Mouse (Mus musculus): ENCODE data around the gene Gm48552.

The Gm48552 gene

DNA sequence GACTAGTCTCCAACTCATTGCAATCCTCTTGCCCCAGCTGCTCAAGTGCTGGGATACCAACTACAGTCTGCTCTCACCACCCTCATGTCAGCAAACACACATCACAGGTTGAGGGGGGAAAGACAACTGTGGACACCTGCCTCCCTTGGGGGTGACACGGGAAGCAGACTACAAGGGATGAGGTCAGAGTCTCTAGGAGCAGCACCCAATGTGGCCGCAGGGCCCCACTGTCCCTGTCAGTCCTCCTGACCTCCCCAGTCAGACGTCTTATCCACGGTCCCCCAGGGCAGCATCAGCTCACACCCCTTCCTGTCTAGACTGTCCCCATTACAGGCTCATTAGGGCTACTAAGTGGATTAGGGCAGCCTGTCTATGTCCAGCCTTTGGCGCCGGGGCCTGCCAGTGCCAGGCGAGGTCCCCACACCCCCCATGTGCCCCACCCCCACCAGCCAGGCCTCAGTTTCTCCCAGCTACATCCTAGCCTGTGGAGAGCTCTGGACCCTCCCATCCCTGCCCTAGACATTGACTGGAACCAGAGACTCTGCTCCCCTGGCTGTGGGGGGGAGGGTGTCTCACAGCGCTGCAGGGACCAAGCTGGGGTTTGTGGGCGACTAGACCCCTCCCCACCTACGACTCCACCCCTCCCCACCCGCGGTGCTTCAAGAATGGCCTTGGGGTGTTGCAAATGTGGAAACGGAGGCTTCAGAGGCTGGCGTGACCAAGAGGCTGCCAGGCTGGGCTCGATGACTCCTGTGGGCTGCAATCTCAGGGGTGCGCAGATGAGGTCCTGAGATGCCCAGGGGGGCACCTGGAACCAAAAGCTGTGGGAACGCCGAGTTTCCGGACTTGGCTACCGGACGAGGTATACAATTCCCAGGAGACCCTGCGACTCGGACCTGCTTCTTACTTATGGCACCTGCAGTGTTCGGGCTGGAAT is 18.0 kb downstream of the Gm48552 start:
- DNase-seq (ENCODE audit: low spot score): no peak

- peak; percentile 56 for DNase-seq (ENCODE audit: low spot score)
Measured at GRCm38 (mm10) chr10:81407539-81408423, 19.0 kb downstream of the Gm48552 start.

GRCm38 (mm10) chr10:81408424-81408729 is 19.6 kb downstream of the Gm48552 start:
- DNase-seq (ENCODE audit: low spot score): no peak

DNA sequence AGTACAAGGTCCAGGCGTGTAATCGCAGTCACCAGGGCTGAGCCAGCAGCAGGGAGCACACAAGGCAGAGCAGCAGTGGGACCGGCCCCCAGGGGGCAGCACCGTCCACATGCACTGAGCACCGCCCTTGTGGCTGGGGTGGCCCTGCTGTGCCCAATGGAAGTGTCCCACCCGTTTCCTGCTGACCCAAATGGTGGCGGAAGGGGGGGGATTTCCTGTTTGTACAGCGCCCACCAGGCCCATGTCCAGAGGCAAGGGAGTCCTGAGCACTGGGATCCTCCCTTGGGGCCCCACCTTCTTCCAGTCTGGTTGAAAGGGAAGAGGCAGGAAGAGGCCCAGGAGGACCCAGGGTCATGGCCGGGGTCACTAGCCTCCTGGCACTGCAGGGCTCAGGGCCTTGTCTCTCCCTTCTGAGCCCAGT is 20.1 kb downstream of the Gm48552 start:
- DNase-seq (ENCODE audit: low spot score): peak; percentile 69

DNA sequence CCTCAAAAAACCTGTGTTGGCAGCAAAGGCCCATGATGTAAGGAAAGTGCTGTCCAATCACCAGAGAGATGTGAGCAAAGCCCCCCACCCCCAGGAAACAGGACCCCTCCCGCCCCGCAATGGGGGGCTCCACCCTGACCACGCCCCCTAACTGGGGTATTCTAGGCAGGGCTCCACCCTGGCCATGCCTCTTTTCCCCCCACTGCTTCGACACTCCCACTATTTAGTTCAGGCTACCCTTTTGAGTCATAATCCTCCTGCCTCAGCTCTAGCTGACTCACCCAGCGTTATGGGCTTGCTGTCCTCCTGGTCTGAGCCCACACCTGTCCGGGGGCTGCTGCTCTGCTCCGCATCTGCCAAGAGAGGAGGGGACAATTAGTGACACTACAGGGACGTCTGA is 20.5 kb downstream of the Gm48552 start:
- no peak for DNase-seq (ENCODE audit: low spot score)

GRCm38 (mm10) chr10:81410350-81410749 is 21.5 kb downstream of the Gm48552 start:
- no peak for DNase-seq (ENCODE audit: low spot score)

GRCm38 (mm10) chr10:81410981-81411380 is 22.2 kb downstream of the Gm48552 start:
- DNase-seq (ENCODE audit: low spot score): no peak

DNA sequence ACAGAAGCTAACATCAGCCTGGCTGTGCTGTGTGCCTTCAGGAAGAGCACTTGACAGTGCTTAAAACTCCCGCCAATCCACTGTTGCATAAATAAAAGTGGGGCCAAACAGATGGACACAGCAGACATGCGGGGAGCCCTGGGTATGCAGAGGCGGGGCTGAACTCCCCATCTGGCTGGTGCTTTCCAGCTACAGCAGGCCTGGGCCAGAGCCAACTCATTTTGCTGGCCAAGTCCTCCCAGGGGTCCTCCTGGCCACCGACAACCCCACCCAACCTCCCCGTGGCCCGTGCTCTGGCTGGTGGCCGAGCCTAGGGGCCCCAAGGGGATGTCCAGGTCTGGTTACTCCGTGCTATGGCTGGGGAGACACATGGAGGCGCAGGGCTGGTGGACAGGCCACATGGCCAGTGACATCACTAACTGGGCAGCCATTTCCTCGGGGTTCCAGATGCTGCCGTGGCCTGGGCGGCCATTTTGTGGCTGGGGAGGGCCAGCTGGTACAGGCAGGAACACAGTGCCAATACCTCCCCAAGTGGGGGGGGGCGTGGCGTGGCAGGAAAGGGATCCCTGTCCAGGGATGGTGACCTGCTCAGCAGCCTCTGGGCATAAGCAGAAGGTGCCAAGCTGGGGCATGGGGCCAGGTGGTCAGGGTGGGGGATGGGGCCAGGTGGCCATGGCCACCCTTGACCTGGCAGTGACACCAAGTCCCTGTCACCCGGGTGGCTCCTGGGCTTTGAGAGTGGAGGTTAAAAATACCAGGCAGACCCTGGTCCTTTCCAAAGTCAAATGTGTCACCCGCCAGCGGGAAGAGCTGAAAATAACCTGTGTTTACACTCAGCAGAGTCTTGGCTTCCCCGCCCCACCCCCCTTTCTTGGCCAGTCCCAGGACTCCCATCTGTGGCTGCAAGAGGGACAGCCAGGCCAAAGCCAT is 22.9 kb downstream of the Gm48552 start:
- no peak for DNase-seq (ENCODE audit: low spot score)

GRCm38 (mm10) chr10:81412586-81413309 is 23.9 kb downstream of the Gm48552 start:
- no peak for DNase-seq (ENCODE audit: low spot score)

DNA sequence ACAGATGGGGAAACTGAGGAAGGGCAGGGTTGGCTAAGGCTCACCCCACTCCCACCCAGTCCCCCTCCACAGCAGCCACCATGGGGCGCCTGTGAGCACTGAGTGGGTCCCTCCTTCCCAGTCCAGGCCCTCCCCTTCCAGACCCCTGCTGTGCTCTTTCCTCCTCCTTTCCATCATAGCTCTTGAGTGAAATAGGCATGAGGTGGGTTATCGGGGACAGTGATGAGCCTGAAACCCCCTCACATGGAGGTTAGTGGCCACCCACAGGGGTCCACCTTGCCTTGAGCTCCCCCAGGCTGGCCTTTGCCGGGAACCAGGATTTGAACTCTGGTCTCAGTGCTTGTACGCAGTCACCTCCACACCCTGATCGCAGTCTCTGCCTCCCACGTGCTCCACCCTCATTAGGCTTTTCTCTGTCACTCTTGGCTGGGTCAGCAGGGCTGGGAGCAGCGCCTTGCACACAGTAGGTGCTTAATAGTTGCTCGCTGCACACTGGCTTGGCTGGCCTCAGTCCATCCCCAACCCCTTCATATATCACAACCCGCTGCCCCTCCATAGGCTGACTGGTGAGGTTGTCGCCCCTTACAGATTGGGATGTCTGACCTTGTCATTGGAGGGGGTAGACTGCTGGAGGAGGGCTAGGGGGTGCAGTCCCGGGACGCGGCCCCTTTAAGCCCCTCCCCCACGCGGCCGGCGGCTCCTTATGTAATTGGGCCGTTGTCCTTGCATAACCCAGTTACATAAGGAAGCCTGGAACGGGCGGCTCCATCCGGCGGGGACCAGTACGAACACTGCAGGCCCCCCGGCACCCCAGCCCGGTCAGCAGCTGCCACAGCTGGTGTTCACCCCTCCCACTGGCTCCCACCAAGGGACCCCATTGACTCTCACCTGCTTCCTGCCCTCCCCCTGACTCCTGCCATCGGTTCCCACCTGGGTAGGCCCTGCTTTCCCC is 24.8 kb downstream of the Gm48552 start:
- DNase-seq (ENCODE audit: low spot score): no peak

DNA sequence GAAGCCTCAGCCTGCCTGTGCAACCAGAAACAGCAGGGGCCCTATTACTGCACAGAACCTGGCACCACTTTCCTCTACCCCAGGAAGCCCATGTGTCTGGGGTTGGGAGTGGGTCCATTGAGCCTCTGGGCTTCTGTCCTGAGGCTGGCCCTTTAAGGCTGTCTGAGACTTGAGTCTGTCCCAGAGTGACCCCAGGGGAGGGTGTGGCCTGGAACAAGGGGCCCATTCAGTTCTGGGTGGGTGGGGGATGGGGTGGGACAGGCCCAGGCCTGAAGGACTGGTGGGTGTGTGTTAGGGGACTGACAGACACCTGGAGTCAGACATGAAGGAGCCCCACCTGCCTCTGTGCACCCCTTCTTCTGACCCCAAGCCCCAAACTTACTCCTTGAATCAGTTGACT is 25.9 kb downstream of the Gm48552 start:
- no peak for DNase-seq (ENCODE audit: low spot score)

DNA sequence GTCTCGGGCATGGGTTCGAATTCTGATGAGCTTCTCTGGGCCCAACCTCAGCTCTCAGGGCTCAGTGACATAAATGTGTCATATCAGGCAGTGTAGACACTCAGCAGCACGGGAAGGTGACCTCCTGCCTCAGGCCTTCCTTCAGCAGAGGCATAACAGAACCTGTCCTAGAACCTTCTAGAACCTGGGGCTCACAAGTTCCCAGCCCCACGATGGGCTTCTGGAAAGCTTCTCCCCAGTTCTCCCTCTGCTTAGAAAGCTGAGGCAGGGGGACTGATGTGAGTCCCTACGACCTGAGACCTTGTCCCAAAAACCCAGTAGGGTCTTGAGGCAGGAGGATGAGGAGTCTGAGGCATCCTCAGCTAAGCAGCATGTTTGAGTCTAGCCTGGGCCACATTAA is 26.3 kb downstream of the Gm48552 start:
- DNase-seq (ENCODE audit: low spot score): no peak

GRCm38 (mm10) chr10:81415549-81416310 is 26.9 kb downstream of the Gm48552 start:
- no peak for DNase-seq (ENCODE audit: low spot score)

GRCm38 (mm10) chr10:81416581-81417226 is 27.9 kb downstream of the Gm48552 start:
- no peak for DNase-seq (ENCODE audit: low spot score)

GRCm38 (mm10) chr10:81417227-81418215 is 28.7 kb downstream of the Gm48552 start:
- DNase-seq (ENCODE audit: low spot score): no peak

DNA sequence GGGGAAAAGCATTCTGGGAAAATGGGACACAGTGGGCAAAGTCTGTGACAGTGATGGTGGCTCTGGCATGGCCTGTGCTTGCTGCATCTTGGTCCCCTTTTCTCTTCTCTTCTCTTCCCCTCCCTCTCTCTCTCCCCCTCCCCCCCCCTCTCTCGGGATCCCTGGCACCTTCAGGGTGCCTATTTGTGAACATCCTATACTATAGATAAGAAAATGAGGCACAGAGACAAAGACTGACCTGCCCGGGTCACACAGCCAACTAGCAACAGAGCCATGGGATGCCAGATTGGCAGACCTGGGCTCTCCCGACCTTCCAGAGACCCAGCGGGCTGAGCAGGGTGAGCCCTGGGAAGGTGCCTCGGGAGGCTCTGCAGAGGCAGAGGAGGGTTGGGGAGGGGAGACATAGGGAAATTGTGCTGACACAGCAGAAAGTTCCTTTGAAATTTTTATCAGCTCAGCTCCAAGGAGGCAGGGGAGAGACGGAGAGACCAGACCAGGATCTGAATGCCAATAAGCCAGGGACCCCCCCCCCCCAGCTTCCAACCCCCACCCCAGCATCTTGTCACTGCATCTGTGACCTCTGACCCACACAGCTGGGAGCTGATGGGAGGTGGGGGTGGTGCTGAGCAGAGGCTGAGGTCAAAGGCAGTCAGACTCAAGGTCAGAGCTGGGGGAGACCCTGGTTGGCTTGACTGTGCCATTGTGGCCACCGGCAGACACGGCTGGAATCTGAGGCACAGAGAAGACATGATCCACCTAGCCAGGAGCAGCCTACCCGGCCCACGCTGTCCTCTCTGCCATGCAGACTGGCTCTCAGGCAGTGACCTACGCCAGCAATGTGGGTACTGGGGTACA is 29.6 kb downstream of the Gm48552 start:
- DNase-seq (ENCODE audit: low spot score): no peak

All from c-Kit-positive CD71-positive TER-119-positive erythroid progenitor cells, embryonic 14.5 days (primary cell).